Mouse (Mus musculus) activated CD4-positive, CD25-positive, alpha-beta regulatory T cell, adult 4 months (primary cell): ENCODE results near the gene Gbf1. TPM values are rescaled to one million over a fixed set of nuclear protein-coding genes. Genes with fewer than 3 reads are reported as not detected.

Experiments used
- ATAC-seq: one replicate; pipeline ENCODE4 v1.8.0; 2017
- polyA plus RNA-seq, 2 experiments: library from polyadenylated mRNA; unstranded; fragments of 100-300 nt; shearing (Covaris generic); gene quantifications; one replicate each; pipeline ENCODE4 v1.2.1; 2017

Gene Gbf1
- polyA plus RNA-seq, 2 experiments from 2014 or later: 23.9 to 30.5 TPM

GRCm38 (mm10) chr19:46303251-46304215 lies 151.2 kb downstream of the Gbf1 start:
- no peak for ATAC-seq

DNA sequence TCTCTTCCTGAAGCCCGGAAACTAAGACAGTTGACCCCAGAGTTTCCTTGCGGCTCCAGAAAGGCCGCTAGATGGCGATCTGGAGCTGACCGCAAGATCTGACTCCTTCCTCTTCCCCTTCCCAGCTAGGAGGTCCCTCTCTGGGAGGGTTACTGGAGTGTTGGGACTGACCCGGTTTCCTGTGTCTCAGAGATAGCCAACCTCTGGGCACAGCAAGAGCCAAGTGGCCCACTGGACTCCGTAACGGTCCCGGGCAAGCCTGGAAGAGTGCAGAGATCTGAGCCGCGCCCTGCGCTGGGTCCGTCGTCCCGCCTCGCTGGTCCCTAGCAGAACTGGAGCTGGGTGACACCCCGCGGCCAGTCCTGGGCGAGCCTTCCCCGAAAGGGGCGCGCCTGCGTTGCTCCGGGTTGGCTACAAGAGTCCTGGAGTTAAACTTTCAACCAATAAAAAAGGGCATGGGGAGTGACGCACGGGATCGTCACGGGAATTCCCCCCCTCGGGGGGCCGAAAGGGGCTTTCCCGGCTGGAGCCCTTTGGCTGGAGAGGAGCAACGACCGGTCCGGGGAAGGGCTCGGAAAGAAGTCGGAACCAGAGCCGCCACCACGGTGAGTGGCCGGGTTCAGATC lies 152.0 kb downstream of the Gbf1 start, which contains the start of gene Nfkb2:
Nfkb2 (plus strand) TSS at position 105 of the 626 bp plus-strand sequence.
- ATAC-seq: peak; percentile 71

- ATAC-seq: peak; percentile 40
These were observed 152.6 kb downstream of the Gbf1 start for GRCm38 (mm10) chr19:46304908-46305333.

- ATAC-seq: peak; percentile 60
These were observed 153.3 kb downstream of the Gbf1 start for GRCm38 (mm10) chr19:46305432-46306267.

DNA sequence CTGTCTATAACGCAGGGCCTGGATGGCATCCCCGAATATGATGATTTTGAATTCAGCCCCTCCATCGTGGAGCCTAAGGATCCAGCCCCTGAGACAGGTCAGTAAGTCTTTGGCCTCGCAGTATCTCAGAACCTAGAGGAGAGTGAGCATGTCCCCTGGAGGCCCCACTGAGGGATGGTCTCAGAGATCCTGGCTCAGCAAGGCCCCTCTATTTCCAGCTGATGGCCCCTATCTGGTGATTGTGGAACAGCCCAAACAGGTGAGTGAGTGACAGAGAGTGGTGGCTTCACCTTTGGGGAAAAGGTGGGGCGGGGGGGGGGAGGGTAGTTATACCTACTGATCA lies 153.9 kb downstream of the Gbf1 start:
- ATAC-seq: no peak

- ATAC-seq: no peak
These were observed 154.5 kb downstream of the Gbf1 start for GRCm38 (mm10) chr19:46306751-46307289.

- ATAC-seq: no peak
These were observed 155.5 kb downstream of the Gbf1 start for GRCm38 (mm10) chr19:46307781-46308180.

DNA sequence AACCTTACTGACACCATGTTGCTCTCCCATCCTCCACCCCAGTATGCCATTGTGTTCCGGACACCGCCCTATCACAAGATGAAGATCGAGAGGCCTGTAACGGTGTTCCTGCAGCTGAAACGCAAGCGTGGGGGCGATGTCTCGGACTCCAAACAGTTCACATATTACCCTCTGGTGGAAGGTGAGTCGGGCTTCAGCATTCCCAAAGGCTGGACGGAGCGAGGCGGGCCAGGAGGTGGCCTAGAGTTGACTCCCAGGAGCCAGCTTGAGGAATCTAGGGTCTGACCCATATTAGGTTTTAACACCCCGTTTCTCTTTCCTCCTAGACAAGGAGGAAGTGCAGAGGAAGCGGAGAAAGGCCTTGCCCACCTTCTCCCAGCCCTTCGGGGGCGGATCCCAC lies 156.0 kb downstream of the Gbf1 start:
- ATAC-seq: no peak

GRCm38 (mm10) chr19:46308706-46309435 lies 156.6 kb downstream of the Gbf1 start:
- no peak for ATAC-seq

- no peak for ATAC-seq
These were observed 157.5 kb downstream of the Gbf1 start for GRCm38 (mm10) chr19:46309651-46310305.

DNA sequence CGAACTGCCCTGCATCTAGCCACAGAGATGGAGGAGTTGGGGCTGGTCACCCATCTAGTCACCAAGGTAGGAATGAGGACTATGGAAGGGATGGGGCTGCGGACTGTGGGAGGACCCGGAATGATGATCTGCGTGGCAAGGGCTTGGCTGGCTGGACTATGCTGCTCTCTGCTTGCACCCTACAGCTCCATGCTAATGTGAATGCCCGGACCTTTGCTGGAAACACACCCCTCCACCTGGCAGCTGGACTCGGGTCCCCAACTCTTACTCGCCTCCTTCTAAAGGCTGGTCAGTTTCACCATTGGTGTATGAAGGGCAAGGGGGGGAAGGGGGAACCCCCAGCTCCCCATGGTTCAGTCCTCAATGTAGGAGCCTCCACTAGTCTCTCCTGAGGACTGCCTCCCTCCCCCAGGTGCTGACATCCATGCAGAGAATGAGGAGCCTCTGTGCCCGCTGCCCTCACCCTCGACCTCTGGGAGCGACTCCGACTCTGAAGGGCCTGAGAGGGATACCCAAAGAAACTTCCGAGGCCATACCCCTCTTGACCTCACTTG lies 158.1 kb downstream of the Gbf1 start:
- ATAC-seq: no peak

GRCm38 (mm10) chr19:46311341-46311740 lies 159.0 kb downstream of the Gbf1 start:
- no peak for ATAC-seq

DNA sequence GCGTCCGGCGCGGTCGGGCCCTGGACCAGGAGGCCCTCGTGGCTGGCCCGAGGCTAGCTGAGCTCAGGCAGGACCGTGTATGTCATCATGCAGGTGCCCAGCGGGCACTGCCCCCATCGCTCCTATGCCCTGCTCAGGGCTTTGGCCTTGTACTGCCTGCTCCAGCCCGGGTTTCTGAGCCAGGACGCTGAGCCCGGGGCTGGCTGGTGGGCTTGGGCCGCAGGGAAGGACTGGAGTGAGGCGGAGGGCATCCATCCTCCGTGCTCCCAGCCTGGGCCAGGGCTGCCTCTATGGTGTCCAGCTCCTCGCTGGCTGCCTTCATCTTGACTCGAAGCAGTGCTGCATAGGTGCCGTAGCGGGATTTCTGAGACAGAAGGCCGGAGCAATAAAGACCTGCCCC lies 160.3 kb downstream of the Gbf1 start:
- ATAC-seq: no peak

DNA sequence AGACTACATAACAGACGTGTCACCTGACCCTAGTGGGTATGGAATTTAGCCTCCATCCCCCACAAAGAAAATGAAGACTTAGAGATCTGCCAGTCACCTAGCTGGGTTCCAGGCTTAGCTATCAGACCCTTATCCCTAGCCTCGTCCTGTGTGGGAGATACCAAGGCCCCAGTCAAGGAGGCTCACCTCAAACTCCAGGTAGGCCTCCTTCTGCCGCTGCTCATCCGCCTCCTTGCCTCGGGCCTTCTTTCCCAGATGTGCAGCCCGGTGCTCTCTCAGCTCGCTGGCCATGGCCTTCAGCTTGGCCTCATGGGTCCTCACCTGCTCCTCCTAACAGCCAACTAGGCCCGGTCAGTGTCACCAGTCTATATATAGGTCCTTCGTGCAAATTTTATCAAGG lies 160.8 kb downstream of the Gbf1 start:
- ATAC-seq: no peak

GRCm38 (mm10) chr19:46313591-46313990 lies 161.3 kb downstream of the Gbf1 start:
- ATAC-seq: no peak

GRCm38 (mm10) chr19:46314151-46314601 lies 161.9 kb downstream of the Gbf1 start:
- ATAC-seq: peak; percentile 8

DNA sequence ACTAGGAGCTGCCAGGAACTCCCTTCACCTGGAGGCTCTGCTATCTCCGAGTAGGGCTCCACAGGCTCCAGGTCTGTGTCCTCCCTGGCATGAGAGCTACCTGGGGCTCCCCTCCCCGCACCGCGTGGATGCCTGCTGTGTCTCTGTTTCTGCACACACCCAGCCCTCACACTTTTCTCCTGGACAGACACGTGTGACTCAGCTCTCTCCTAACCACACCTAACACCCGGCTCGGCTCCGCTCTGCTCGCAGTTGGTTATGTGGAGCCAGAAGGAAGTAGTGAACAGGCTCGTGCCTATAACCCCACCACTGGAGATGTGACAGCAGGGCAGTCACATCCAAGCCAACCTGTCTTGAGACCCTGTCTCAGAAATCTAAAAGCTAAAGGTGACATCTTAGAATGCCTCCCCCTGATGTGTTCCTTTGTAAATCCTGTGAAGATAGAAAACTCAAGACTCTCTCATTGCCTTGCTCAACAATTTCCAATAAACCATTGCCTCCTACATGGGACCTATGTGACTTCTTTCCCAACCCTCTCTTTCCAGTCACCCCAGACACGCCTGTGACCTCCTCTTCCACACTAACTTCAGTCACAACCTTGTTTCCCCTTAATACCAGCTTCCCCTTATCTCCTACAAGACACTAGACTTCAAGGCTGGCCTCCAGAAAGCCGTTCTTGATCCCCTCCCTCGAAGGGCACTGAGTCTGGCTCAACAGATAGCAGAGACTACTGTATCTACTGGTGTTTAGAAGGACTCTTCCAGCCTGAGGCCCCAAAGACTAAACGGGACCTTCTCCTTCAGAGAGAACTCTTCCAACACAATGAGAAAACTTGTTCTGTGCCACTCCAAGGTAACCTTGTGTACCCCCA lies 162.8 kb downstream of the Gbf1 start:
- ATAC-seq: no peak

- ATAC-seq: peak; percentile 13
These were observed 163.7 kb downstream of the Gbf1 start for GRCm38 (mm10) chr19:46315752-46316610.
